Mouse (Mus musculus): ENCODE measurements around the gene St7l. TPM values are rescaled to one million over a fixed set of nuclear protein-coding genes. Genes with fewer than 3 reads are reported as not detected.
"Not testable (repeated sequence)": the region's sequence is repeated elsewhere in the genome, so short reads cannot be mapped to it uniquely, and the experiment has no call there.

Gene St7l
- polyA plus RNA-seq, 1 experiment from 2014 or later, result 43.8 TPM

- ATAC-seq (ENCODE audit: low FRiP score) (no peak), DNase-seq (ENCODE audit: low spot score) (no peak)
- no peaks in the 10 kb centered on the region for H3K27me3 ChIP-seq (ENCODE audit: control insufficient read depth, insufficient read depth, low read length)
- H3K9me3 ChIP-seq (ENCODE audit: control insufficient read depth, low read length), result no peaks in the 10 kb centered on the region
- H3K9ac ChIP-seq (ENCODE audit: low read depth, low read length), result peak overlapping the region; percentile 90
- peak overlapping the region; percentile 94 for H3K27ac ChIP-seq (ENCODE audit: low read depth, low read length)
- no peaks in the 10 kb centered on the region; the same call in 1 of the 2 replicates for H3K36me3 ChIP-seq (ENCODE audit: control insufficient read depth, insufficient read depth, low read length)
- peak overlapping the region; percentile 95 for H3K4me3 ChIP-seq (ENCODE audit: low read depth, low read length)
- H3K4me1 ChIP-seq (replicated peaks; ENCODE audit: control insufficient read depth, insufficient read depth, low read length), result 0 out of 2 replicates have a peak, but pooled peaks cover 2% of the 10 kb centered on the region
- WGBS, result under 1% methylated on average over 12 of the region's 12 CpGs
- peak overlapping the region; percentile 51 for H3K4me2 ChIP-seq (replicated peaks; ENCODE audit: low read depth, low read length)
Measured at GRCm38 (mm10) chr3:104865341-104865788, 1.6 kb downstream of the St7l start.

DNA sequence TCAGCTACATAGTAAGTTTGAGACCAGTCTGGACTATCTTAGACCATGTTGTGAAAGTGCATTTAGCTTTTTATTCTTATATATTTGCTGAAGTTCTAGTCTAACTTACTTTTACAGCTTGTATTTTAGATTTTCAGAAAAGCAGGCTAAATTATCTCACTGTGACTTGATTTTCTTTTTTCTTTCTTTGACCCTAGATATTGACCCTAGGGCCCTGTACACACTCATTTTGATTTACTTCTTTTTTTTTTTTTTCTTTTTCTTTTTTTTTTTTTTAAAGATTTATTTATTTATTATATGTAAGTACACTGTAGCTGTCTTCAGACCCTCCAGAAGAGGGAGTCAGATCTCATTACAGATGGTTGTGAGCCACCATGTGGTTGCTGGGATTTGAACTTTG lies 2.9 kb downstream of the St7l start:
- not testable (repeated sequence) for H3K4me2 ChIP-seq (replicated peaks; ENCODE audit: low read depth, low read length); H3K27me3 ChIP-seq (ENCODE audit: control insufficient read depth, insufficient read depth, low read length); H3K9me3 ChIP-seq (ENCODE audit: control insufficient read depth, low read length); ATAC-seq (ENCODE audit: low FRiP score); DNase-seq (ENCODE audit: low spot score); H3K9ac ChIP-seq (ENCODE audit: low read depth, low read length); H3K27ac ChIP-seq (ENCODE audit: low read depth, low read length); H3K4me1 ChIP-seq (replicated peaks; ENCODE audit: control insufficient read depth, insufficient read depth, low read length); H3K36me3 ChIP-seq (ENCODE audit: control insufficient read depth, insufficient read depth, low read length); H3K4me3 ChIP-seq (ENCODE audit: low read depth, low read length)

DNA sequence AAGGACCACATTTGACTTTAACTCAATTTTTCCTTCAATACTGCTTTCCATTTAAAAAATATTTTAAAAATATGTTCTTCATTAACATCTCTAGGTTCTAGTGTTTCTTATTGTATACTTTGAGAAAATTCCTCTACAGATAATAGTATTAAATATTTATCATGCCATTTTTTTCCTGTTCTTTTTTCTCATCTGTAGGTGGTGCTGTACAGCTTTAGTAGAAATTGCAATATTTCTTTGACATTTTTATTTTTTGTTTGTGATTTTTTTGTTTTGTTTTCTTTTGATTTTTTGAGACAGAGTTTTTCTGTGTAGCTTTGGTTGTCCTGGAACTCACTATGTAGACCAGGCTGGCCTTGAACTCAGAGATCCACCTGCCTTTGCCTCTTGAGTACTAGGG lies 5.8 kb downstream of the St7l start:
- Histone ChIP-seq H3K4me3 (ENCODE audit: low read depth, low read length) (no peak overlapping the region), H3K4me2 (replicated peaks; ENCODE audit: low read depth, low read length) (no peak overlapping the region), H3K27me3 (ENCODE audit: control insufficient read depth, insufficient read depth, low read length) (no peaks in the 10 kb centered on the region), H3K36me3 (ENCODE audit: control insufficient read depth, insufficient read depth, low read length) (peaks cover 3% of the 10 kb centered on the region; the same call in 1 of the 2 replicates), H3K4me1 (replicated peaks; ENCODE audit: control insufficient read depth, insufficient read depth, low read length) (no peaks in the 10 kb centered on the region), H3K9ac (ENCODE audit: low read depth, low read length) (no peak overlapping the region), H3K9me3 (ENCODE audit: control insufficient read depth, low read length) (no peaks in the 10 kb centered on the region), H3K27ac (ENCODE audit: low read depth, low read length) (no peak overlapping the region)
- DNase-seq (ENCODE audit: low spot score), result no peak
- no peak for ATAC-seq (ENCODE audit: low FRiP score)

GRCm38 (mm10) chr3:104888585-104888984 lies 24.8 kb downstream of the St7l start:
- Histone ChIP-seq H3K9me3 (ENCODE audit: control insufficient read depth, low read length) (no peaks in the 10 kb centered on the region), H3K4me3 (ENCODE audit: low read depth, low read length) (no peak overlapping the region), H3K27me3 (ENCODE audit: control insufficient read depth, insufficient read depth, low read length) (no peaks in the 10 kb centered on the region), H3K4me1 (replicated peaks; ENCODE audit: control insufficient read depth, insufficient read depth, low read length) (no peaks in the 10 kb centered on the region), H3K9ac (ENCODE audit: low read depth, low read length) (no peak overlapping the region), H3K36me3 (ENCODE audit: control insufficient read depth, insufficient read depth, low read length) (no peaks in the 10 kb centered on the region), H3K27ac (ENCODE audit: low read depth, low read length) (no peak overlapping the region), H3K4me2 (replicated peaks; ENCODE audit: low read depth, low read length) (no peak overlapping the region)
- DNase-seq (ENCODE audit: low spot score) (no peak), ATAC-seq (ENCODE audit: low FRiP score) (no peak)
- WGBS, result 91% methylated on average over 3 of the region's 3 CpGs

DNA sequence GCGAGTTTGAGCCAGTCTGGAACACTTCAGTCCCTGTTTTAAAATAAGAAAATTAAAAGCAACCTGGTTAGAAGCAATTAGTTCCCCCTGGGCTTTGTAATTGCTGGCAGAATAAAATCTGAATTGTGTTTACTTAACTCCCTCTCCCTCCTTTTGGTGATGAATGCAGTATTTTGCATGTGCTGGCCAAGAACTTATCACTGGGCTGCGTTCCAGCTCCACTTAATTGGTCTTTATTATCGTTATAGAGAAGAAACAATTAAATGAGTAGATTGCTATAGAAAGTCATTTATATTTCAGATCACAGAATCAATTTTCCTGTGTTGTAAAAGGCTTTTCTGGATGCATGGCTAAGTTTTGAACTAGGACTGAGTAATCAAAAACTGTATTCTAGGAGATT lies 32.3 kb downstream of the St7l start:
- Histone ChIP-seq H3K4me2 (replicated peaks; ENCODE audit: low read depth, low read length) (no peak overlapping the region), H3K9me3 (ENCODE audit: control insufficient read depth, low read length) (no peaks in the 10 kb centered on the region), H3K36me3 (ENCODE audit: control insufficient read depth, insufficient read depth, low read length) (0 out of 2 replicates have a peak, but pooled peaks cover 4% of the 10 kb centered on the region), H3K27me3 (ENCODE audit: control insufficient read depth, insufficient read depth, low read length) (no peaks in the 10 kb centered on the region), H3K4me1 (replicated peaks; ENCODE audit: control insufficient read depth, insufficient read depth, low read length) (no peaks in the 10 kb centered on the region), H3K9ac (ENCODE audit: low read depth, low read length) (no peak overlapping the region), H3K4me3 (ENCODE audit: low read depth, low read length) (no peak overlapping the region), H3K27ac (ENCODE audit: low read depth, low read length) (no peak overlapping the region)
- WGBS, result 97% methylated on average over 3 of the region's 3 CpGs
- ATAC-seq (ENCODE audit: low FRiP score) (no peak), DNase-seq (ENCODE audit: low spot score) (no peak)

DNA sequence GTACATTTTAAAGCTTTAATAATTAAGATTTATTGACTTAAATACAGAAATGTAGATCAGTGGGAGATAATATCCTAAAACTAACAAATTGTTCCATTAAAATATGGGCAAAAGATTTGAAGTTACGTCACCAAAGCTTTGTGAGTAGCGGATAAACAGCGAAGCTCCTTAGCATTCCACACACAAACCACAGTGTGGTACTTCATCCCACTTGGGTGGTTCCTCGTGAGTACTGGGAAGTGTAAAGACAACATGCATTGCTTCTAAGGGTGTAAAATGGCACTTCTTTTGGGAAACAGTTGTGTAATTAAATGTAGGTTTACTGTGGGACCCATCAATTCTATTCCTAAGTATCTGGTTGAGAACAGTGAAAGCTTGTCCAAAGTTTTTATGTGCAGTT lies 37.3 kb downstream of the St7l start:
- Histone ChIP-seq H3K4me3 (ENCODE audit: low read depth, low read length) (no peak overlapping the region), H3K36me3 (ENCODE audit: control insufficient read depth, insufficient read depth, low read length) (0 out of 2 replicates have a peak, but pooled peaks cover 2% of the 10 kb centered on the region), H3K27ac (ENCODE audit: low read depth, low read length) (no peak overlapping the region), H3K9me3 (ENCODE audit: control insufficient read depth, low read length) (no peaks in the 10 kb centered on the region), H3K4me2 (replicated peaks; ENCODE audit: low read depth, low read length) (no peak overlapping the region), H3K4me1 (replicated peaks; ENCODE audit: control insufficient read depth, insufficient read depth, low read length) (no peaks in the 10 kb centered on the region), H3K9ac (ENCODE audit: low read depth, low read length) (no peak overlapping the region), H3K27me3 (ENCODE audit: control insufficient read depth, insufficient read depth, low read length) (no peaks in the 10 kb centered on the region)
- ATAC-seq (ENCODE audit: low FRiP score) (no peak), DNase-seq (ENCODE audit: low spot score) (no peak)
- 93% methylated on average over 4 of the region's 4 CpGs for WGBS

- DNase-seq (ENCODE audit: low spot score) (no peak), ATAC-seq (ENCODE audit: low FRiP score) (no peak)
- Histone ChIP-seq H3K27me3 (ENCODE audit: control insufficient read depth, insufficient read depth, low read length) (no peaks in the 10 kb centered on the region), H3K9me3 (ENCODE audit: control insufficient read depth, low read length) (no peaks in the 10 kb centered on the region), H3K36me3 (ENCODE audit: control insufficient read depth, insufficient read depth, low read length) (no peaks in the 10 kb centered on the region), H3K4me1 (replicated peaks; ENCODE audit: control insufficient read depth, insufficient read depth, low read length) (no peaks in the 10 kb centered on the region), H3K9ac (ENCODE audit: low read depth, low read length) (no peak overlapping the region), H3K27ac (ENCODE audit: low read depth, low read length) (no peak overlapping the region), H3K4me2 (replicated peaks; ENCODE audit: low read depth, low read length) (no peak overlapping the region), H3K4me3 (ENCODE audit: low read depth, low read length) (no peak overlapping the region)
- 91% methylated on average over 4 of the region's 4 CpGs for WGBS
Measured at GRCm38 (mm10) chr3:104905389-104905788, 41.6 kb downstream of the St7l start.

- 90% methylated on average over 3 of the region's 3 CpGs for WGBS
- H3K9ac ChIP-seq (ENCODE audit: low read depth, low read length), result no peak overlapping the region
- no peaks in the 10 kb centered on the region for H3K27me3 ChIP-seq (ENCODE audit: control insufficient read depth, insufficient read depth, low read length)
- no peaks in the 10 kb centered on the region for H3K9me3 ChIP-seq (ENCODE audit: control insufficient read depth, low read length)
- H3K4me1 ChIP-seq (replicated peaks; ENCODE audit: control insufficient read depth, insufficient read depth, low read length), result no peaks in the 10 kb centered on the region
- DNase-seq (ENCODE audit: low spot score) (no peak), ATAC-seq (ENCODE audit: low FRiP score) (no peak)
- H3K27ac ChIP-seq (ENCODE audit: low read depth, low read length), result no peak overlapping the region
- no peak overlapping the region for H3K4me3 ChIP-seq (ENCODE audit: low read depth, low read length)
- no peaks in the 10 kb centered on the region for H3K36me3 ChIP-seq (ENCODE audit: control insufficient read depth, insufficient read depth, low read length)
- H3K4me2 ChIP-seq (replicated peaks; ENCODE audit: low read depth, low read length), result no peak overlapping the region
Measured at GRCm38 (mm10) chr3:104906007-104906406, 42.2 kb downstream of the St7l start.

GRCm38 (mm10) chr3:104909195-104909594 lies 45.4 kb downstream of the St7l start:
- no peaks in the 10 kb centered on the region for H3K36me3 ChIP-seq (ENCODE audit: control insufficient read depth, insufficient read depth, low read length)
- H3K4me1 ChIP-seq (replicated peaks; ENCODE audit: control insufficient read depth, insufficient read depth, low read length), result no peaks in the 10 kb centered on the region
- no peak overlapping the region for H3K27ac ChIP-seq (ENCODE audit: low read depth, low read length)
- WGBS, result 87% methylated on average over 6 of the region's 6 CpGs
- no peak overlapping the region for H3K4me2 ChIP-seq (replicated peaks; ENCODE audit: low read depth, low read length)
- DNase-seq (ENCODE audit: low spot score), result no peak
- H3K9me3 ChIP-seq (ENCODE audit: control insufficient read depth, low read length), result no peaks in the 10 kb centered on the region
- H3K4me3 ChIP-seq (ENCODE audit: low read depth, low read length), result no peak overlapping the region
- no peaks in the 10 kb centered on the region for H3K27me3 ChIP-seq (ENCODE audit: control insufficient read depth, insufficient read depth, low read length)
- no peak for ATAC-seq (ENCODE audit: low FRiP score)
- H3K9ac ChIP-seq (ENCODE audit: low read depth, low read length), result no peak overlapping the region

All from hindbrain, embryonic 11.5 days (tissue).